17 mouse cellular contexts compared by ENCODE assay signal in genomic region chr14:22930488-22931046, GRCm38 (mm10).
A peak's percentile ranks its signal among the peaks of the same experiment; 100 is the strongest.
DNase-seq lines count a peak whose midpoint lies in the region; ATAC-seq and TF ChIP-seq lines count a peak whose summit lies in the region.
"Had no signal": no experiment of that assay in that cellular context is flagged by ENCODE, and none has a peak within 500 bp of the region (broad histone marks: within the 10 kb centered on the region; RNA-seq: fewer than 3 reads in every experiment).

No protein-coding gene starts in this region.

- no peak for TF ChIP-seq CTCF in intestine, postnatal 0 days (IDR thresholded peaks at IDR 0.05; ENCODE audit: low read depth)
- no peak for TF ChIP-seq CTCF in hindbrain, postnatal 0 days (IDR thresholded peaks at IDR 0.05; ENCODE audit: low read depth)

- ATAC-seq in intestine, embryonic 14.5 days (replicated peaks; ENCODE audit: low FRiP score, low TSS enrichment, low read depth), result no peak
- ATAC-seq in intestine, postnatal 0 days, result no peak
- ATAC-seq in neural tube, embryonic 13.5 days (ENCODE audit: low read depth), result peak; percentile 74
- ATAC-seq in hindbrain, postnatal 0 days, result peak; percentile 53; the same call in 1 of the 2 replicates
- ATAC-seq: forebrain, embryonic 13.5 days had no signal

- no peak overlapping the region for H3K4me2 ChIP-seq in intestine, embryonic 14.5 days (ENCODE audit: low read length)
- no peak overlapping the region for H3K4me2 ChIP-seq in intestine, postnatal 0 days (replicated peaks; ENCODE audit: low read depth)
- H3K4me2 ChIP-seq in neural tube, embryonic 13.5 days, result no peak overlapping the region
- no peak overlapping the region for H3K4me2 ChIP-seq in hindbrain, postnatal 0 days (ENCODE audit: low read depth, low read length)
- H3K4me2 ChIP-seq: forebrain, embryonic 13.5 days; heart, embryonic 13.5 days had no signal

- H3K36me3 ChIP-seq in intestine, embryonic 14.5 days (ENCODE audit: control insufficient read depth, insufficient read depth, low read length), result no peaks in the 10 kb centered on the region
- no peaks in the 10 kb centered on the region for H3K36me3 ChIP-seq in intestine, postnatal 0 days (ENCODE audit: control insufficient read depth, insufficient read depth)
- no peaks in the 10 kb centered on the region for H3K36me3 ChIP-seq in neural tube, embryonic 13.5 days
- H3K36me3 ChIP-seq in hindbrain, postnatal 0 days (ENCODE audit: insufficient read depth, low read length), result no peaks in the 10 kb centered on the region
- H3K36me3 ChIP-seq: embryonic facial prominence, embryonic 10.5 days; heart, embryonic 13.5 days had no signal

- H3K9ac ChIP-seq in intestine, embryonic 14.5 days (ENCODE audit: low read length), result no peak overlapping the region
- H3K9ac ChIP-seq in intestine, postnatal 0 days (ENCODE audit: low read depth, low read length), result no peak overlapping the region
- H3K9ac ChIP-seq in neural tube, embryonic 13.5 days, result no peak overlapping the region
- no peak overlapping the region for H3K9ac ChIP-seq in hindbrain, postnatal 0 days (replicated peaks; ENCODE audit: low read length)
- H3K9ac ChIP-seq: forebrain, embryonic 13.5 days; forebrain, postnatal 0 days; heart, embryonic 13.5 days had no signal

- peaks cover 5% of the 10 kb centered on the region; the same call in 1 of the 2 replicates for H3K4me1 ChIP-seq in intestine, embryonic 14.5 days (replicated peaks; ENCODE audit: control insufficient read depth, insufficient read depth, low read length)
- H3K4me1 ChIP-seq in intestine, postnatal 0 days (replicated peaks; ENCODE audit: control insufficient read depth, insufficient read depth, low read length), result 0 out of 2 replicates have a peak, but pooled peaks cover 2% of the 10 kb centered on the region
- H3K4me1 ChIP-seq in neural tube, embryonic 13.5 days (replicated peaks), result peaks cover 7% of the 10 kb centered on the region; the same call in 1 of the 2 replicates
- no peaks in the 10 kb centered on the region for H3K4me1 ChIP-seq in hindbrain, postnatal 0 days (ENCODE audit: insufficient read depth, low read length)
- H3K4me1 ChIP-seq: embryonic facial prominence, embryonic 10.5 days; forebrain, embryonic 13.5 days had no signal

- 73% methylated on average over 9 of the region's 9 CpGs for WGBS in intestine, embryonic 14.5 days
- 69% methylated on average over 9 of the region's 9 CpGs for WGBS in intestine, postnatal 0 days
- WGBS in neural tube, embryonic 13.5 days, result 54% methylated on average over 9 of the region's 9 CpGs
- 68% methylated on average over 9 of the region's 9 CpGs for WGBS in hindbrain, postnatal 0 days

- no peak for DNase-seq in intestine, embryonic 14.5 days (ENCODE audit: low spot score)
- DNase-seq in neural tube, embryonic 10.5 days (ENCODE audit: extremely low spot score, low spot score), result no peak
- DNase-seq in hindbrain, postnatal 0 days (ENCODE audit: low spot score), result peak; percentile 34
- no peak for DNase-seq in right cerebral cortex, adult 18-20 months
- DNase-seq in adrenal gland, adult (ENCODE audit: inconsistent age in 2 of 2, low spot score in 1 of 2), result no peak
- DNase-seq: adrenal gland, adult 8-10 months; adrenal gland, postnatal 36 days; cerebellum, adult 2 months; cerebellum, postnatal 10 days; forebrain, postnatal 0 days; gastrocnemius, postnatal 14 days; heart, postnatal 36 days had no signal

- H3K27ac ChIP-seq in intestine, embryonic 14.5 days (ENCODE audit: low read depth), result peak overlapping the region; percentile 1; the same call in 1 of the 2 replicates
- no peak overlapping the region for H3K27ac ChIP-seq in intestine, postnatal 0 days (ENCODE audit: low read depth, low read length)
- H3K27ac ChIP-seq in neural tube, embryonic 13.5 days (replicated peaks), result no peak overlapping the region
- no peak overlapping the region for H3K27ac ChIP-seq in hindbrain, postnatal 0 days
- H3K27ac ChIP-seq: embryonic facial prominence, embryonic 10.5 days; forebrain, embryonic 13.5 days; heart, embryonic 13.5 days had no signal

- no peaks in the 10 kb centered on the region for H3K9me3 ChIP-seq in intestine, embryonic 14.5 days (ENCODE audit: control insufficient read depth, low read length)
- H3K9me3 ChIP-seq in intestine, postnatal 0 days (ENCODE audit: control insufficient read depth), result no peaks in the 10 kb centered on the region
- no peaks in the 10 kb centered on the region for H3K9me3 ChIP-seq in neural tube, embryonic 13.5 days
- no peaks in the 10 kb centered on the region for H3K9me3 ChIP-seq in hindbrain, postnatal 0 days (ENCODE audit: low read length)
- H3K9me3 ChIP-seq: embryonic facial prominence, embryonic 10.5 days; forebrain, embryonic 13.5 days; heart, embryonic 13.5 days had no signal

- H3K4me3 ChIP-seq in intestine, embryonic 14.5 days (ENCODE audit: low read depth, low read length), result no peak overlapping the region
- H3K4me3 ChIP-seq in intestine, postnatal 0 days (ENCODE audit: low read depth, low read length), result no peak overlapping the region
- no peak overlapping the region for H3K4me3 ChIP-seq in neural tube, embryonic 13.5 days
- H3K4me3 ChIP-seq in hindbrain, postnatal 0 days (ENCODE audit: low read length), result no peak overlapping the region
- H3K4me3 ChIP-seq: embryonic facial prominence, embryonic 10.5 days; forebrain, embryonic 13.5 days; heart, embryonic 13.5 days had no signal

- H3K27me3 ChIP-seq in intestine, embryonic 14.5 days (replicated peaks; ENCODE audit: control insufficient read depth, insufficient read depth, low read length), result no peaks in the 10 kb centered on the region
- H3K27me3 ChIP-seq in intestine, postnatal 0 days (replicated peaks; ENCODE audit: control insufficient read depth, insufficient read depth, low read length), result no peaks in the 10 kb centered on the region
- no peaks in the 10 kb centered on the region for H3K27me3 ChIP-seq in neural tube, embryonic 13.5 days
- H3K27me3 ChIP-seq in hindbrain, postnatal 0 days (ENCODE audit: insufficient read depth, low read length), result no peaks in the 10 kb centered on the region
- H3K27me3 ChIP-seq: forebrain, embryonic 13.5 days; heart, embryonic 13.5 days had no signal

Comparison
In these comparisons a context has a peak if more than half of its experiments do, and no peak if none do; other contexts are left out.
1. ATAC-seq: peak in neural tube, embryonic 13.5 days (single experiment) and hindbrain, postnatal 0 days (single experiment); none in intestine, embryonic 14.5 days (single experiment) and intestine, postnatal 0 days (single experiment).